23 mouse cellular contexts compared by ENCODE assay signal in genomic region chr1:151899964-151900363, GRCm38 (mm10).
DNase-seq lines count a peak whose midpoint lies in the region; ATAC-seq and TF ChIP-seq lines count a peak whose summit lies in the region.
"Had no signal": no experiment of that assay in that cellular context is flagged by ENCODE, and none has a peak within 500 bp of the region (broad histone marks: within the 10 kb centered on the region; RNA-seq: fewer than 3 reads in every experiment).

No protein-coding gene starts in this region.

- ATAC-seq in forebrain, embryonic 15.5 days (replicated peaks): 0 out of 2 replicates have a peak, but pooled peaks have one; percentile 37
- ATAC-seq in forebrain, postnatal 0 days: no peak
- ATAC-seq in hindbrain, embryonic 12.5 days (ENCODE audit: low FRiP score): no peak
- no peak for ATAC-seq in hindbrain, embryonic 11.5 days (ENCODE audit: low FRiP score)
- ATAC-seq in neural tube, embryonic 13.5 days (ENCODE audit: low read depth): no peak
- ATAC-seq: intestine, embryonic 16.5 days had no signal

- TF ChIP-seq CTCF in forebrain, postnatal 0 days (IDR thresholded peaks at IDR 0.05; ENCODE audit: low read depth): no peak

- H3K4me3 ChIP-seq in forebrain, embryonic 15.5 days: no peak overlapping the region
- no peak overlapping the region for H3K4me3 ChIP-seq in forebrain, postnatal 0 days (ENCODE audit: low read depth, low read length)
- no peak overlapping the region for H3K4me3 ChIP-seq in hindbrain, embryonic 12.5 days
- H3K4me3 ChIP-seq in hindbrain, embryonic 11.5 days (ENCODE audit: low read depth, low read length): no peak overlapping the region
- no peak overlapping the region for H3K4me3 ChIP-seq in neural tube, embryonic 13.5 days
- H3K4me3 ChIP-seq: embryonic facial prominence, embryonic 15.5 days; liver, embryonic 13.5 days; megakaryocyte, embryonic 14.5 days; neural tube, embryonic 12.5 days; stomach, embryonic 15.5 days had no signal

- H3K9me3 ChIP-seq in forebrain, embryonic 15.5 days: no peaks in the 10 kb centered on the region
- no peaks in the 10 kb centered on the region for H3K9me3 ChIP-seq in forebrain, postnatal 0 days (ENCODE audit: low read length)
- no peaks in the 10 kb centered on the region for H3K9me3 ChIP-seq in hindbrain, embryonic 12.5 days (replicated peaks)
- H3K9me3 ChIP-seq in hindbrain, embryonic 11.5 days (ENCODE audit: control insufficient read depth, low read length): no peaks in the 10 kb centered on the region
- no peaks in the 10 kb centered on the region for H3K9me3 ChIP-seq in neural tube, embryonic 13.5 days
- H3K9me3 ChIP-seq: embryonic facial prominence, embryonic 15.5 days; liver, embryonic 13.5 days; megakaryocyte, embryonic 14.5 days; neural tube, embryonic 12.5 days; stomach, embryonic 15.5 days had no signal

- 86% methylated on average over 7 of the region's 7 CpGs for WGBS in forebrain, embryonic 15.5 days
- WGBS in forebrain, postnatal 0 days: 86% methylated on average over 7 of the region's 7 CpGs
- 84% methylated on average over 7 of the region's 7 CpGs for WGBS in hindbrain, embryonic 12.5 days
- WGBS in hindbrain, embryonic 11.5 days: 85% methylated on average over 7 of the region's 7 CpGs
- WGBS in neural tube, embryonic 13.5 days: 88% methylated on average over 7 of the region's 7 CpGs

- H3K4me1 ChIP-seq in forebrain, embryonic 15.5 days: peaks cover 15% of the 10 kb centered on the region
- H3K4me1 ChIP-seq in forebrain, postnatal 0 days (ENCODE audit: insufficient read depth): 0 out of 2 replicates have a peak, but pooled peaks cover 4% of the 10 kb centered on the region
- H3K4me1 ChIP-seq in hindbrain, embryonic 12.5 days: peaks cover 22% of the 10 kb centered on the region
- H3K4me1 ChIP-seq in hindbrain, embryonic 11.5 days (replicated peaks; ENCODE audit: control insufficient read depth, insufficient read depth, low read length): no peaks in the 10 kb centered on the region
- H3K4me1 ChIP-seq in neural tube, embryonic 13.5 days (replicated peaks): peaks cover 33% of the 10 kb centered on the region
- H3K4me1 ChIP-seq: liver, embryonic 13.5 days; stomach, embryonic 15.5 days had no signal

- no peak overlapping the region for H3K27ac ChIP-seq in forebrain, embryonic 15.5 days (replicated peaks)
- H3K27ac ChIP-seq in forebrain, postnatal 0 days (ENCODE audit: low read depth, low read length): no peak overlapping the region
- H3K27ac ChIP-seq in hindbrain, embryonic 12.5 days: peak overlapping the region; percentile 30; the same call in 1 of the 2 replicates
- no peak overlapping the region for H3K27ac ChIP-seq in hindbrain, embryonic 11.5 days (ENCODE audit: low read depth, low read length)
- H3K27ac ChIP-seq in neural tube, embryonic 13.5 days (replicated peaks): peak overlapping the region; percentile 75
- H3K27ac ChIP-seq: embryonic facial prominence, embryonic 15.5 days; liver, embryonic 13.5 days; neural tube, embryonic 12.5 days; stomach, embryonic 15.5 days had no signal

- no peak for DNase-seq in forebrain, postnatal 0 days
- DNase-seq in hindbrain, embryonic 11.5 days (ENCODE audit: low spot score): no peak
- DNase-seq in neural tube, embryonic 10.5 days (ENCODE audit: extremely low spot score, low spot score): no peak
- DNase-seq in kidney, adult 18-20 months: no peak
- DNase-seq in lung, postnatal 36 days: no peak
- DNase-seq: adrenal gland, postnatal 36 days; cerebellum, adult 9-10 months; gastrocnemius, postnatal 36 days; kidney, postnatal 4 days; liver, embryonic 13.5 days; lung, adult 2 months; lung, postnatal 14 days; right cerebral cortex, adult 18-20 months; right cerebral cortex, postnatal 4 days; thymus, postnatal 25 days had no signal

- H3K36me3 ChIP-seq in forebrain, embryonic 15.5 days: no peaks in the 10 kb centered on the region
- no peaks in the 10 kb centered on the region for H3K36me3 ChIP-seq in forebrain, postnatal 0 days (ENCODE audit: insufficient read depth)
- no peaks in the 10 kb centered on the region for H3K36me3 ChIP-seq in hindbrain, embryonic 12.5 days
- no peaks in the 10 kb centered on the region for H3K36me3 ChIP-seq in hindbrain, embryonic 11.5 days (ENCODE audit: control insufficient read depth, insufficient read depth, low read length)
- no peaks in the 10 kb centered on the region for H3K36me3 ChIP-seq in neural tube, embryonic 13.5 days
- H3K36me3 ChIP-seq: embryonic facial prominence, embryonic 15.5 days; liver, embryonic 13.5 days; neural tube, embryonic 12.5 days; stomach, embryonic 15.5 days had no signal

- H3K9ac ChIP-seq in forebrain, embryonic 15.5 days (replicated peaks): no peak overlapping the region
- H3K9ac ChIP-seq in forebrain, postnatal 0 days: no peak overlapping the region
- no peak overlapping the region for H3K9ac ChIP-seq in hindbrain, embryonic 12.5 days
- no peak overlapping the region for H3K9ac ChIP-seq in hindbrain, embryonic 11.5 days (ENCODE audit: low read depth, low read length)
- no peak overlapping the region for H3K9ac ChIP-seq in neural tube, embryonic 13.5 days
- H3K9ac ChIP-seq: embryonic facial prominence, embryonic 15.5 days; liver, embryonic 13.5 days; neural tube, embryonic 12.5 days; stomach, embryonic 15.5 days had no signal

- H3K4me2 ChIP-seq in forebrain, embryonic 15.5 days (replicated peaks): no peak overlapping the region
- no peak overlapping the region for H3K4me2 ChIP-seq in forebrain, postnatal 0 days (ENCODE audit: low read depth)
- H3K4me2 ChIP-seq in hindbrain, embryonic 12.5 days (replicated peaks): no peak overlapping the region
- no peak overlapping the region for H3K4me2 ChIP-seq in hindbrain, embryonic 11.5 days (replicated peaks; ENCODE audit: low read depth, low read length)
- H3K4me2 ChIP-seq in neural tube, embryonic 13.5 days: no peak overlapping the region
- H3K4me2 ChIP-seq: embryonic facial prominence, embryonic 15.5 days; liver, embryonic 13.5 days; neural tube, embryonic 12.5 days; stomach, embryonic 15.5 days had no signal

- no peaks in the 10 kb centered on the region for H3K27me3 ChIP-seq in forebrain, embryonic 15.5 days
- H3K27me3 ChIP-seq in forebrain, postnatal 0 days (ENCODE audit: insufficient read depth, low read length): no peaks in the 10 kb centered on the region
- no peaks in the 10 kb centered on the region for H3K27me3 ChIP-seq in hindbrain, embryonic 12.5 days
- H3K27me3 ChIP-seq in hindbrain, embryonic 11.5 days (ENCODE audit: control insufficient read depth, insufficient read depth, low read length): no peaks in the 10 kb centered on the region
- H3K27me3 ChIP-seq in neural tube, embryonic 13.5 days: no peaks in the 10 kb centered on the region
- H3K27me3 ChIP-seq: embryonic facial prominence, embryonic 15.5 days; liver, embryonic 13.5 days; neural tube, embryonic 12.5 days; stomach, embryonic 15.5 days had no signal

Comparison
In these comparisons a context has a peak if more than half of its experiments do, and no peak if none do; other contexts are left out.
1. H3K27ac ChIP-seq: peak in hindbrain, embryonic 12.5 days (single experiment) and neural tube, embryonic 13.5 days (single experiment); none in forebrain, embryonic 15.5 days (single experiment), forebrain, postnatal 0 days (single experiment) and hindbrain, embryonic 11.5 days (single experiment).